Mouse (Mus musculus) bone marrow macrophage, adult 2 months (primary cell): Measurements from ENCODE around the gene Anapc1. TPM values are rescaled to one million over a fixed set of nuclear protein-coding genes. Genes with fewer than 3 reads are reported as not detected.
A peak's percentile ranks its signal among the peaks of the same experiment; 100 is the strongest.

Source experiments
- H3K27ac ChIP-seq: 2 replicates; pipeline ENCODE4 v1.5.1; 2012; ENCODE audit warnings: low read depth, low read length; ENCODE audit not compliant: insufficient read depth
- H3K4me1 ChIP-seq: 2 replicates; pipeline ENCODE4 v1.6.1; 2012; ENCODE audit warnings: low read length; ENCODE audit not compliant: control insufficient read depth, insufficient read depth
- H3K4me3 ChIP-seq: 2 replicates; pipeline ENCODE4 v1.5.1; 2012; ENCODE audit warnings: mild to moderate bottlenecking, low read length, moderate library complexity; ENCODE audit not compliant: insufficient read depth
- CTCF ChIP-seq: IDR thresholded peaks from 2 replicates; pipeline ENCODE4 v1.5.1; 2012; ENCODE audit warnings: low read depth, mild to moderate bottlenecking, low read length, moderate library complexity
- POLR2A ChIP-seq: IDR thresholded peaks from 2 replicates; pipeline ENCODE4 v1.6.1; 2012; ENCODE audit warnings: mild to moderate bottlenecking, low read depth, low read length, borderline replicate concordance
- polyA plus RNA-seq: library from polyadenylated mRNA; stranded (reverse); fragments of >200 nt; gene quantifications from 2 replicates; pipeline ENCODE4 v1.2.4, GENCODE M21; 2012; ENCODE audit not compliant: missing spikeins, insufficient read depth, insufficient read length

Anapc1 gene
- polyA plus RNA-seq, 1 experiment = 61.1 TPM

DNA sequence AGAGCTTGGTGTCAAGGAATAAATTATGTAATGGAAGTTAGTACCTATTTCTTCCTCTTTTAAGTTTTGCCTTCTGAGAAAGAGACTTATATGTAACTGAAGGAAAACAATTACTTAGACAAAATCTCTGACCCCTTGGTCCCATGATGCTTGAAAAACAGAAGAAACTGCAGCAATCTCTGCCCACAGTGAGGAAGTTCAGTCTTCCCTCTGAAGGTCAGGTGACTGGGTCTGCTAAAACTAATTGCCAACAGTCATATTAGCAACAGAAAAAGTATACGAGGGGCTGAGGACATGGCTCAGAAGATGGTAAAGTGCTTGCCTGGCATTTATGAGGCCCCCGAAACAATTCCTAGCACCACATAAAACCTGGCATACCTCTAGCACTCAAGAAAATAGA, 32.2 kb upstream of the Anapc1 start:
- Histone ChIP-seq H3K27ac (peak overlapping the region; percentile 97), H3K4me1 (peaks cover 66% of the 10 kb centered on the region), H3K4me3 (no peak overlapping the region)
- TF ChIP-seq POLR2A (no peak), CTCF (no peak)

DNA sequence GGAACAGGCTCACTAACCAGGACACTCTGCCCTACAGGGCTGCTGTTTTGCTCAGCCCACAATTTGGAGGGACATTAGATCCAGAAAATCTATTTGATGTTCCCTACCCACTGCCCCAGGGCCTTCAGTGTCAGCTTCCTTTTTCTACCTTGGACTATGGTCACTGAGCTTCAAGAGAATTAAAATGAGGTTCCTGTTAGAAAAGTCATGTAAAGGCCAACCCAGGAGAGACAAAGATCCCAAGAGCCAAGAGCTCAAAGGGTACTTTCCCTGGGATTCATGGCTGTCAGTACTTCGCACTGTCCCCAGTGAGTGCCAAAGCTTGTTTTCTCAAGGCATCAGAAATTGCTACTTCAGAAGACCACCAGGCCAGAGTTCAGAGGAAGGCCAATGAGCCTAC, 28.8 kb upstream of the Anapc1 start:
- no peak for TF ChIP-seq CTCF
- TF ChIP-seq POLR2A = no peak
- Histone ChIP-seq H3K4me1 (peaks cover 69% of the 10 kb centered on the region), H3K27ac (0 out of 2 replicates have a peak overlapping the region, but pooled peaks have one; percentile 11), H3K4me3 (no peak overlapping the region)

DNA sequence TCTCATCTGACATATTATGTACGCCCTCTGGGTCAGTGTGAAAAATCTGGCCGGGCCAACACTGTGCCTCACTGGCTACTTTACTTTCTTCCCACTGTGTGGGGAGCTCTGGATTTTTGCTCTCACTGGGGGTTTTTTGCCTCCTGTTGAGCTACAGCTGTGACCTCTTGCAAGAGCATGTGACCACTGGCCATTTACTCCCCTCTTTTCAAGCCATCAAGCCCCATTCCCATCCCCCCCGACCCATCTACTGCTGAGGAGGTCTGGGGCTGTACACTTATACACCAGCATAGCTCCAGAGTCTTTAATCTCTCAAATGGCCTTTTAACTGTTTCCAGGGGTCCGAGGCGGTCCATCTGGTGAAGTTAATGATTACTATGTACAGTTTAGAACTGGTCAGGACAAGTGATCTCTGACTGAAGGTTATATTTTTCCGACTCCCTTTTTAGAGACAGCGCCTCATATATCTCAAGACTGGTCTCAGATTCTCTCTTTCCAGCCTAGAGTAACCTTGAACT, 27.6 kb upstream of the Anapc1 start:
- TF ChIP-seq CTCF = no peak
- TF ChIP-seq POLR2A = no peak
- peaks cover 76% of the 10 kb centered on the region for H3K4me1 ChIP-seq
- no peak overlapping the region for H3K4me3 ChIP-seq
- peak overlapping the region; percentile 1; the same call in 1 of the 2 replicates for H3K27ac ChIP-seq

GRCm38 (mm10) chr2:128713548-128714003, 26.4 kb upstream of the Anapc1 start:
- TF ChIP-seq POLR2A = no peak
- no peak for TF ChIP-seq CTCF
- Histone ChIP-seq H3K27ac (no peak overlapping the region), H3K4me1 (peaks cover 76% of the 10 kb centered on the region), H3K4me3 (no peak overlapping the region)

GRCm38 (mm10) chr2:128712940-128713339, 25.7 kb upstream of the Anapc1 start:
- H3K4me1 ChIP-seq = peaks cover 72% of the 10 kb centered on the region
- H3K27ac ChIP-seq = no peak overlapping the region
- H3K4me3 ChIP-seq = no peak overlapping the region
- TF ChIP-seq POLR2A = no peak
- TF ChIP-seq CTCF = no peak

GRCm38 (mm10) chr2:128710609-128711008, 23.4 kb upstream of the Anapc1 start:
- Histone ChIP-seq H3K4me3 (no peak overlapping the region), H3K4me1 (peaks cover 50% of the 10 kb centered on the region), H3K27ac (peak overlapping the region; percentile 91)
- TF ChIP-seq POLR2A (no peak), CTCF (no peak)

- no peak overlapping the region for H3K4me3 ChIP-seq
- no peak for TF ChIP-seq CTCF
- no peak for TF ChIP-seq POLR2A
- H3K27ac ChIP-seq = peak overlapping the region; percentile 91
- H3K4me1 ChIP-seq = peaks cover 42% of the 10 kb centered on the region
These were observed 22.1 kb upstream of the Anapc1 start for GRCm38 (mm10) chr2:128709264-128709663.

- Histone ChIP-seq H3K4me1 (peaks cover 38% of the 10 kb centered on the region), H3K4me3 (no peak overlapping the region), H3K27ac (peak overlapping the region; percentile 34; the same call in 1 of the 2 replicates)
- no peak for TF ChIP-seq CTCF
These were observed 17.3 kb upstream of the Anapc1 start for GRCm38 (mm10) chr2:128704474-128704873.

- Histone ChIP-seq H3K4me1 (peaks cover 23% of the 10 kb centered on the region), H3K27ac (peak overlapping the region; percentile 82), H3K4me3 (peak overlapping the region; percentile 96)
- TF ChIP-seq POLR2A = no peak
- TF ChIP-seq CTCF = no peak
These were observed 12.2 kb upstream of the Anapc1 start for GRCm38 (mm10) chr2:128699201-128699885.

DNA sequence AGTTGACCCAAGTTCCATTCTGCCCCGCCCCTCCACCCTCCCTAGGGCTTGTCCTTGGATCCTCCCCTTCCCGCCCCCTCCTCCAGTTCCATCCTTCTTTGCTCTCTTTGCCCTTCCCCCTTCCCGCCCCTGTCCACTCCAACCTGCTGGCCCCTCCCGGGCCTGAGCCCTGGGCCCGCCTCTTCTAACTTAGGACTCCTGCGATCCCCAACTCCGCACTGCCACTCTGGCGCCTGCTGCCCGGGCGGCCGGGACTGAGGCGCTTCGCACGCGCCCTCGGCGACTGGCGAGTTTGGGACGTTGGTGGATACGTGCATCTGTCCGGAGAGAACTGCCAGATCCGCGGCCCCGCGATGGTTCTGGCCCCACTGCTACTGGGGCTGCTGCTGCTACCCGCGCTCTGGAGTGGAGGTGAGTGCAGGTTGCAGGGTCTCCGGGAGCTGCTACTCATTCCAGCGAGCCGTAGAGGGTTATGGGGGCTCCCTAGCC, 11.5 kb upstream of the Anapc1 start, which contains the start of gene Mertk:
TSS of gene Mertk (plus strand) at position 264 of the 489 bp plus-strand sequence.
- Histone ChIP-seq H3K4me3 (peak within 1 kb of the TSS; percentile 96), H3K4me1 (peaks cover 19% of the 10 kb centered on the region), H3K27ac (peak within 1 kb of the TSS; percentile 90)
- peak; percentile 99 for TF ChIP-seq POLR2A
- TF ChIP-seq CTCF = no peak
